13 mouse cellular contexts compared by ENCODE assay signal in the genomic region with DNA sequence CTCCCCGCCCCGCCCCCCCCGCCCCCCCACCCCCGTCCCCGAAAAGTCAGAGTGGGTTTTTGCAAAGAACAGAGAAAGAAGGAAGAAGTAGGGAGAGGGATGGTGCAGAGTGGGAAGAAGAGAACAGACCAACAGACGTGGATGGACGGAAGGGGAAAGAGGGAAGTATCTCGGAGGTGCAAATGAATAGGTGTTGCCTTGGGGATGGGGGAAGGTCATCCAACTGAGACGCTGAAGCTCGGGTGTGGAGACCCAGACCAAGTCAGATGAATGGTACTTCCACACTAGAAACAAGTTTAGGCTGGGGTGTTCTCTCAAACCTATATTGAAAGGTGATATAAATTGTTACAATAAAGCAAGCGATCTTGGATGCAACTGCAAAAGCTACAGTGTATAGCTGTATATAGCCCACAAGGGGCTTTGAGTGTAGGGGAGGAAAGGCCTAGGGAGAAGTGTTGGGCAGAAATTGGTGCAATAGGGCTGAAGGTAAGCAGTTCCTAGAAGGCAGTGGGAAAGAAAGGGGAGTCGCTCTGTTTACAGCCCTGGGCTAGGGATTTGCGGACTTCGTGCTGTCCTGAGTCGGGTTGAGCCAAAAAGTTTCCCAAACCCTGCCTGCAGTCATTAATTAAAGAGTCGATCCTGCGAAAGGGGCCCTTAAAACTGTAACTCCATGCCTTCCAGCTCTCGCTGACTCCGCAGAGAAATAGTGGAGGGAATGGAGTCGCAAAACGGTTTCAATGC. TPM values are rescaled to one million over a fixed set of nuclear protein-coding genes. Genes with fewer than 3 reads are reported as not detected.
DNase-seq lines count a peak whose midpoint lies in the region; ATAC-seq lines count a peak whose summit lies in the region.
"Had no signal": no experiment of that assay in that cellular context is flagged by ENCODE, and none has a peak within 500 bp of the region (broad histone marks: within the 10 kb centered on the region; RNA-seq: fewer than 3 reads in every experiment).

No protein-coding gene starts in this region.

- H3K27me3 ChIP-seq in forebrain, embryonic 14.5 days (replicated peaks; ENCODE audit: control insufficient read depth, insufficient read depth, low read length): peaks cover 89% of the 10 kb centered on the region
- H3K27me3 ChIP-seq in limb, embryonic 13.5 days: peaks cover 96% of the 10 kb centered on the region
- H3K27me3 ChIP-seq in neural tube, embryonic 13.5 days: peaks cover 96% of the 10 kb centered on the region

- no peak overlapping the region for H3K27ac ChIP-seq in forebrain, embryonic 14.5 days (ENCODE audit: low read depth, low read length)
- no peak overlapping the region for H3K27ac ChIP-seq in limb, embryonic 13.5 days
- peak overlapping the region; percentile 75 for H3K27ac ChIP-seq in neural tube, embryonic 13.5 days (replicated peaks)
- H3K27ac ChIP-seq: heart, adult 2 months had no signal

- DNase-seq in embryo, embryonic 10.5 days (ENCODE audit: low spot score): peak; percentile 51
- no peak for DNase-seq in embryo, embryonic 11 days
- no peak for DNase-seq in forebrain, embryonic 14.5 days (ENCODE audit: low spot score)
- DNase-seq in cerebellum, postnatal 4 days (ENCODE audit: low spot score in 2 of 2): no peak
- DNase-seq in frontal cortex, adult 2 months (ENCODE audit: extremely low spot score in 1 of 2, low spot score in 1 of 2): no peak
- DNase-seq: adrenal gland, postnatal 25 days; cerebellum, adult 11-12 months; heart, adult 2 months; lung, postnatal 14 days had no signal

- no peaks in the 10 kb centered on the region for H3K36me3 ChIP-seq in forebrain, embryonic 14.5 days (ENCODE audit: control insufficient read depth, insufficient read depth, low read length)
- H3K36me3 ChIP-seq in limb, embryonic 13.5 days: no peaks in the 10 kb centered on the region
- H3K36me3 ChIP-seq in neural tube, embryonic 13.5 days: no peaks in the 10 kb centered on the region

- no peaks in the 10 kb centered on the region for H3K4me1 ChIP-seq in forebrain, embryonic 14.5 days (ENCODE audit: control insufficient read depth, insufficient read depth, low read length)
- peaks cover 24% of the 10 kb centered on the region for H3K4me1 ChIP-seq in limb, embryonic 13.5 days
- peaks cover 62% of the 10 kb centered on the region for H3K4me1 ChIP-seq in neural tube, embryonic 13.5 days (replicated peaks)

- H3K4me3 ChIP-seq in forebrain, embryonic 14.5 days (ENCODE audit: low read depth, low read length): no peak overlapping the region
- H3K4me3 ChIP-seq in limb, embryonic 13.5 days: peak overlapping the region; percentile 20
- H3K4me3 ChIP-seq in neural tube, embryonic 13.5 days: peak overlapping the region; percentile 11
- H3K4me3 ChIP-seq: heart, adult 2 months had no signal

- no peak for ATAC-seq in forebrain, embryonic 14.5 days
- ATAC-seq in limb, embryonic 13.5 days (ENCODE audit: low FRiP score, low read depth): no peak
- ATAC-seq in neural tube, embryonic 13.5 days (ENCODE audit: low read depth): no peak
- no peak for ATAC-seq in erythroid progenitor cell, adult 5-6 weeks (replicated peaks; ENCODE audit: low FRiP score, poor library complexity, severe bottlenecking)

- peak overlapping the region; percentile 21; the same call in 1 of the 2 replicates for H3K4me2 ChIP-seq in forebrain, embryonic 14.5 days (ENCODE audit: low read length)
- H3K4me2 ChIP-seq in limb, embryonic 13.5 days (replicated peaks): peak overlapping the region; percentile 58
- peak overlapping the region; percentile 51 for H3K4me2 ChIP-seq in neural tube, embryonic 13.5 days

- no peak overlapping the region for H3K9ac ChIP-seq in forebrain, embryonic 14.5 days (ENCODE audit: low read length)
- no peak overlapping the region for H3K9ac ChIP-seq in limb, embryonic 13.5 days
- H3K9ac ChIP-seq in neural tube, embryonic 13.5 days: peak overlapping the region; percentile 50

- WGBS in forebrain, embryonic 14.5 days: under 1% methylated on average over 21 of the region's 21 CpGs
- WGBS in limb, embryonic 13.5 days: 3% methylated on average over 21 of the region's 21 CpGs
- WGBS in neural tube, embryonic 13.5 days: under 1% methylated on average over 21 of the region's 21 CpGs

- H3K9me3 ChIP-seq in forebrain, embryonic 14.5 days (replicated peaks; ENCODE audit: control insufficient read depth, low read length): no peaks in the 10 kb centered on the region
- H3K9me3 ChIP-seq in limb, embryonic 13.5 days: no peaks in the 10 kb centered on the region
- H3K9me3 ChIP-seq in neural tube, embryonic 13.5 days: no peaks in the 10 kb centered on the region

RNA-seq across cellular contexts. Expression of a gene that starts 28.7 kb away (rescaled TPM):
- polyA plus RNA-seq in forebrain, embryonic 14.5 days (2014; fragmentation: Nextera tagmentation; extraction: Ambion mirVana): 0.20 and 0.41 TPM in 2 replicates
- 8.3 and 9.5 TPM in 2 replicates for polyA plus RNA-seq in limb, embryonic 13.5 days (2015; fragmentation: Nextera tagmentation; extraction: Ambion mirVana)
- polyA plus RNA-seq in neural tube, embryonic 13.5 days (2015; fragmentation: Nextera tagmentation; extraction: Ambion mirVana): 11.6 and 13.7 TPM in 2 replicates
- total RNA-seq in erythroid progenitor cell, adult 5-6 weeks (2015; ENCODE audit: low replicate concordance): not detected in 2 replicates
- not detected in 2 replicates for total RNA-seq in erythroid progenitor cell, adult 5-6 weeks (2017; ENCODE audit: low replicate concordance)
- polyA plus RNA-seq in frontal cortex, adult 2 months (2012; rRNA removed): 0.38 and 0.55 TPM in 2 replicates
- total RNA-seq: neutrophil, adult 5-6 weeks had no signal
